Mouse (Mus musculus) thymus, adult 2 months (tissue): Measurements from ENCODE around the gene Lax1.

Source experiments
- CTCF ChIP-seq: fragments of 200-500 bp; IDR thresholded peaks from 2 replicates; pipeline ENCODE4 v1.5.1; 2012; ENCODE audit warnings: mild to moderate bottlenecking, control low read depth, low read length, moderate library complexity, borderline replicate concordance; ENCODE audit not compliant: control insufficient read depth, poor library complexity, insufficient read depth; ENCODE audit errors: extremely low read depth
- POLR2A ChIP-seq: fragments of 200-500 bp; IDR thresholded peaks from 2 replicates; pipeline ENCODE4 v1.6.1; 2012; ENCODE audit warnings: mild to moderate bottlenecking, low read length, control low read depth, moderate library complexity; ENCODE audit not compliant: control insufficient read depth, poor library complexity, insufficient read depth; ENCODE audit errors: extremely low read depth

- TF ChIP-seq CTCF: no peak
- TF ChIP-seq POLR2A: no peak
Measured at GRCm38 (mm10) chr1:133688301-133688700, 1.6 kb downstream of the Lax1 start.
